Mouse (Mus musculus): ENCODE measurements around the gene Cenpe.

Cenpe gene

GRCm38 (mm10) chr3:135280669-135281415 is 68.5 kb downstream of the Cenpe start, which contains the start of gene Bdh2:
Gene Bdh2 (plus strand): TSS chr3:135281221.
- peak in 1 of 2 experiments; percentile 52 for DNase-seq (ENCODE audit: low spot score in 2 of 2)

DNA sequence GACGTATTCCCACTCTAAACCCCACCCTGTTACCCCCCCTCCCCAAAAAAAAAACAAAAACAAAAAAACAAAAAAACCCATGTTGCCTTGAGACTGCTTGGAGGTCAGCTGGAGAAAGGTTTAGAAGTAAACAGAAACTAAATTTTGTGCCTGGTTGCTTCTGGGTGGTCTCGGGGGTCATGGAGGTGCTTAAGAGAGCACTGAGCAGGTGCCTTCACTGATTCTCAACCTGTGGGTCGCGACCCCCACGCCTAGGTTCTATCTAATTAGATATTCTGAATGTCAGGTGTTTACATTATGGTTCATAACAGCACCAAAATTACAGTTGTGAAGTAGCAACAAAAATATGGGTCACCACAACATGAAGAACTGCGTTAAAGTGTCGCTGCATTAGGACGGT is 69.4 kb downstream of the Cenpe start:
- DNase-seq (ENCODE audit: low spot score in 2 of 2) = no peak

DNA sequence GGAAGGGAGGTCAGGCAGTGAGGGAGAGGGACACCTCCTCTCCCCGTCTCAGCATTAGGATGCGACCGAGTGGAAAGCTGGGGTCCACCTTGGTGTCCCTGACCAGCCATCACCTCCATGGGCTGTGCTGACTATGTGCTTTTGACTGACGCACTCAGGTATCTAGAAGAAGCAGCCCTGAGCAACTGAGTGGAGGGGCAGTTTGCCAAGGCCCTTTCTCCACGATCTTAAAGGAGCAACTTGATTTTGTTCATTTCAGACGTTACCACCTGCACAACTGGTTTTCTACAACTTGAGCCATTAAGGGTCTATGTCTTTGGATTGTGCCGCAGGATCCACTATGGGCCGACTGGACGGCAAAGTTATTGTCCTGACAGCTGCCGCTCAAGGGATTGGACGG is 72.9 kb downstream of the Cenpe start:
- no peak for DNase-seq (ENCODE audit: low spot score in 2 of 2)

- DNase-seq (ENCODE audit: low spot score in 2 of 2) = no peak
These were observed 73.5 kb downstream of the Cenpe start for GRCm38 (mm10) chr3:135285807-135286206.

DNA sequence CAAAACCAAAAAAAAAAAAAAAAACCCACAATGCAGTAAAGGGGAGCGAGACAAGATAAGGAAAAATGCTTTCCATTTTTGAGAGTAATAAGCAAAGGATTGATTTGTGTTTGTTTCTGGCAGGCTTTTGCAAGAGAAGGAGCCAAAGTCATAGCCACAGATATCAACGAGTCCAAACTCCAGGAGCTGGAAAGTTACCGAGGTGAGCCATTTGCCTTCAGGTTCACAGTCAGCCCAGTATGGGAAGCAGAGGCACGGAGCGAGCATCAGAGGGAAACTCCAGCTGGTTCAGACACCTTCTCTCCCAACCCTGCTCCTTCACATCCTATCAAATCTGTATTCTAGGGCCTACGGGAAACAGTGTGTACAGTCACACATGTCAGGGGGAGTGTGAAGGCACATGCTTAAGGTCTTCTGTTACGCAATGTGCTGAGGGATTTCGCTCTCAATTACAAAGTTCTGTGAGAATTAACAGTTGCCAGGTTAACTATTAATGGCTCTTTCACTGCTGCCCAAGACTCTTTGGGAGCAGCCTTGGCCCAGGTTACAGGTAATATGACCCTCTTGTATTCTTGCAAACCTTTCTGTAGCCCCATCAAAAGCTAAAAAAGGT is 75.9 kb downstream of the Cenpe start:
- DNase-seq (ENCODE audit: low spot score in 2 of 2) = no peak

DNA sequence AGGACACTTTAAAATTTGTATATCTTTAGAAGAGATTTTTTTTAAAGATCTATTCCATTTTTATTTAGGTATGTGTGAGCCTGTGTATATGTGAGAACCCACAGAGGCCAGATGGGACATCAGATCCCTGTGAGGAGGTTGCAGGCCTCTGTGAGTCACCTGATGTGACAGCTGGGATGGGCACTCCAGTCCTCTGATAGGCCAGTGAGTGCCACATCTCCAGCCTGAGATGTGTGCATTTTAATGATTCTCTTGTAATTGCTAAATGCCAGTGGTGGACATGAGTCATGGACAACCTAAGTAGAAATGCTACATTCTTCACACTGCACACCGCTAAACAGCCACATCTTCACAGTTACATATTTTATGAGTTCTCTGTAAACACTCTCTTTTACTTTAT is 76.8 kb downstream of the Cenpe start:
- no peak for DNase-seq (ENCODE audit: low spot score in 2 of 2)

DNA sequence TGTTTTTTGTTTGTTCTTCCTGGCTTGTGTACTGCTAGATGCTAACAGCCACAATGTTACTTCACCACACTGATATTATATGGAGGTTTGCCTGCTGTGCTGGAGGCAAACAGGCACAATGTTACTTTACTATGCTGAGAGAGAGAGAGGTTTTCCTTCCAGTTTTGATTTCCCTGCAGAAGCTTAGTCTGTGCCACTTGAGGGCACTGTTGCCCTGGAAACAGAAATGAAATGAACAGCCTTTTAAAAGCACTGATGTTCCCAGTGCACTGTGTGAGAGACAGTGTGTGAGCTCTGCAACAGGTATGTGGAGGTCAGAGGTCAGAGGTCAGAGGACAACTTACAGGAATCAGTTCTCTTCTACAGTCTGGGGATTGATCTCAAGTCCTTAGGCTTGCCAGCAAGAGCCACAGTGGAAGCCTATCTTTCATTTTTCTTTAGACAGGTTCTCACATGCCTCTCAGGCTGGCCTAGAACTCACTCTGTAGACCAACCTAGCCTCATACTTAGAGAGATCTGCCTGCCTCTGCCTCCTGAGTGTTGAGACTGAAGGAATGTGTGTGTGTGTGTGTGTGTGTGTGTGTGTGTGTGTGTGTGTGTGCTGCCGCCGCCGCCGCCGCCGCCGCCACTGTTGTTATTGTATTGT is 78.0 kb downstream of the Cenpe start:
- peak in 1 of 2 experiments; percentile 11 for DNase-seq (ENCODE audit: low spot score in 2 of 2)

- no peak for DNase-seq (ENCODE audit: low spot score in 2 of 2)
These were observed 81.4 kb downstream of the Cenpe start for GRCm38 (mm10) chr3:135293703-135294102.

GRCm38 (mm10) chr3:135295559-135295958 is 83.2 kb downstream of the Cenpe start:
- DNase-seq (ENCODE audit: low spot score in 2 of 2) = no peak

- DNase-seq (ENCODE audit: low spot score in 2 of 2) = no peak
These were observed 86.2 kb downstream of the Cenpe start for GRCm38 (mm10) chr3:135298560-135298959.

- no peak for DNase-seq (ENCODE audit: low spot score in 2 of 2)
These were observed 87.7 kb downstream of the Cenpe start for GRCm38 (mm10) chr3:135300081-135300480.

GRCm38 (mm10) chr3:135304060-135304459 is 91.7 kb downstream of the Cenpe start:
- no peak for DNase-seq (ENCODE audit: low spot score in 2 of 2)

DNA sequence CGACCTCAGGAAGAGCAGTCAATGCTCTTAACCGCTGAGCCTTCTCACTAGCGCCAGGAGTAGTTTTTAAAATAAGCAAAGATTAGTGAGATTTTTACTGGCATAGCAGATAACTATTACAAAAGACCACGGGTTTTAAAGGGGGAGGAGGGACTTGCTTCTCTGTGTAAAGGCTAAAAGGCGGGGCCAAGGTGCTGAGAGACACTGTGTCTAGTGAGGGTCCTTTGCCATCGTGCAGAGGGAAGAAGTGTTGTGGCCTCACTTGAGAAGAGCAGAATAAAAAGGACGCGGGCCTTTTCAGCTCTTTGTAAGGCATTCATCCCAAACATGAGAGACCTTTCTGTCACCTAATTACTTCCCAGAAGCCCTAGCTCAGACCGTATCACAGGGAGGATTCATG is 92.2 kb downstream of the Cenpe start:
- no peak for DNase-seq (ENCODE audit: low spot score in 2 of 2)

GRCm38 (mm10) chr3:135307411-135308259 is 95.3 kb downstream of the Cenpe start, which contains the start of gene Slc9b2:
Gene Slc9b2 (plus strand): TSS chr3:135307700.
- DNase-seq (ENCODE audit: low spot score in 2 of 2) = no peak

GRCm38 (mm10) chr3:135312916-135313491 is 100.7 kb downstream of the Cenpe start:
- no peak for DNase-seq (ENCODE audit: low spot score in 2 of 2)

- no peak for DNase-seq (ENCODE audit: low spot score in 2 of 2)
These were observed 101.4 kb downstream of the Cenpe start for GRCm38 (mm10) chr3:135313727-135314126.

- DNase-seq (ENCODE audit: low spot score in 2 of 2) = no peak
These were observed 102.5 kb downstream of the Cenpe start for GRCm38 (mm10) chr3:135314811-135315210.

- no peak for DNase-seq (ENCODE audit: low spot score in 2 of 2)
These were observed 103.5 kb downstream of the Cenpe start for GRCm38 (mm10) chr3:135315720-135316425.

DNA sequence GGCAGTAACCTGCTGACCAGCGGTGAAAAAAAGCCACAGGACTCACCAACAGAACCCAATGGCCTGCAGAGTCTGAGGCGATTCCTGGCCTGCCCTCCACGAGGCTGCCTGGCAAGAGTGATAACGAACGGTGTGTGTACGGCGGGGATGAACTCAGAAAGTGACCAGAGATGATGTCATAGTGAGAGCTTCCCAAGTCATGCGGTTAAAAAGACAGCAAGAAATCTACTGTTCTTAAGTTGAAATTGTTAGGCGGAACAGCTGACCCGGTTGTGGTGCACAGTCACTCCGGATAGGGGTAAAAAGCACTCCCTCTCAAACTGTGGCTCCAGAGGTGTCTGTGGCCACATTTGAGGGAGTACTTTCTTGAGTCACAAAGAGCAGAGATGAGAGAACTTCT is 106.0 kb downstream of the Cenpe start:
- no peak for DNase-seq (ENCODE audit: low spot score in 2 of 2)
